Mouse (Mus musculus) c-Kit-positive CD71-positive TER-119-negative erythroid progenitor cells, embryonic 14.5 days (primary cell): ENCODE results near the gene Tbx15.

Experiments used
- DNase-seq: peaks from one replicate; pipeline ENCODE4 v3.0.0-alpha.2; 2013; ENCODE audit warnings: low read depth

The Tbx15 gene

DNA sequence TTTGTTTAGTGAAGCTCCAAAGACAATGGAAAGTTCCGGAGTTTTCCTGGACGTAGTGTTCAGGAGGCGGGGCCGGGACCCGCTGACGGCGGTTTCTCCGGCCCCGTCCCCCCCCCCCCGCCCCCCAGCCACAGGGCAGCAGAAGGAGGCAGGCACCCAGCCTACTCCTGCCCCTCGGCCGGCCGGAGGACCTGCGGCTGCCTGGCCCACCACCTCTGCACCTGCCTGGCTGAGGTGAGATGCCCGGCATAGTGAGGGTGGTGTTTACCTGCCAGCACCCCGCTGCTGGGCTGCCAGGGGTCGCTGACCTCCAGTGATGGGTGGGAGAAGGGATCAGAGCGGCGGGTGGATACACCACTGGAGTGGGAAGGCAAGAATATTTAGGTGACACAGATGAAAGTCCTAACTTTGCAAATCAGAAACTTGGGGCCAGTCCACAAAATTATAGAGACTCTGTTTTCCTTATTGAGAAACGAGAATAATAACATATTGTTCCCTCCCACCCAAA lies at the start of gene Tbx15:
Gene Tbx15 (plus strand): TSS at position 169 of the 508 bp plus-strand sequence.
- no peak for DNase-seq

DNA sequence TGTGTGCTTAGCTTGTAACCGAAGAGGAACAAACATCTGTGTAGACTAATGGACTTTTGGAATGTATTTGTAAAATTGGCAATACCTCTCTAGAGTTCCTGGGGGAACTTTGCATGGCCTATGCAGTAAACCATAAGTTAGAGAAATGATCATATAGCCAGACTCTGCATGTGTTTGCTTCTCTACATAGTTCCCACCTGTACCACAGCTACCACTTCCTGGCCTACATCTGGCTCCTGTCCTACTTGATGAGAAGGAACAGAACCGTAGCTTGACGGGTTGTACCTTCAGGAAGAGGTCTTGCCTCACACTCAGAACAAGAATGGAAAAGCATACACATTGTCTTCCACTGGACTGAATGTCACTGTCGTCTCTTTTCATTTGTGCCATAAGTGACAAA lies 46.6 kb upstream of the Tbx15 start:
- no peak for DNase-seq

DNA sequence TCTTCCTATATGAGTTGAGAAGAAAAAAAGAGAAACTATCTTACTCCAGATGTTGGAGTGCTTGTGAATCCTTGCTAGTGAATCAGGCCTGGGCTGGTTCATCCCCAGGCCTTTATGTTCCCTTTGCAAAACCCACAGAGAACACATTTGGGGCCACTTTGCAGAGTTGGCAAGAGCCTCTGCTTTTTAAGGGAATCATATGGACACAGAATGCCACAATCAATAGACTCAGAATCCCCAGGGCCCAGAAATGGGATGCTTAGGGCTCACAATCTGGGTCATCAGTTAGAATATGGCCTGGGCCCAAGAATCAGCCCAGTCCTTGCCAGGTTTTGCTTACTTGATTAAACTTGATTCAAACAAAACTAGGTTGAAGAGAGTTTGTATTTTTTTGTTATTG lies 36.9 kb upstream of the Tbx15 start:
- DNase-seq: no peak

DNA sequence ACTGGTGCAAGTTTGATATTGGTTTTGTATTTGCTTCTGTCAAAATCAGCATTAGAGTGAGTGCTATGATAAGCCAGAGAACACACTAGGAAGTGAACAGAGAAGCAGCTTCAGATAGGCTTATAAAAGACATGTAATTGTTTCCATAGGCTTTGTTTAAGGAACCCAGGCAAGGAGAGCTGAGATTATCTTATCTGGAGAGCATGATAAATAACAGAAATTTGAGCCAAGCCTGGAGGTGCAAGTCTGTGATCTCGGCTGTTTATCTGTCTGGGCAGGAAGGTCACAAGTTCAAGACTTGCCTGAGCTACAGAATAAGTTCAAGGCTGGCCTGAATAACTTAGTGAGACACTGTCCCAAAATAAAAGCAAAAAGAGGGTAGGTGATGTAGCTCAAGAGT lies 31.8 kb upstream of the Tbx15 start:
- DNase-seq: no peak

DNA sequence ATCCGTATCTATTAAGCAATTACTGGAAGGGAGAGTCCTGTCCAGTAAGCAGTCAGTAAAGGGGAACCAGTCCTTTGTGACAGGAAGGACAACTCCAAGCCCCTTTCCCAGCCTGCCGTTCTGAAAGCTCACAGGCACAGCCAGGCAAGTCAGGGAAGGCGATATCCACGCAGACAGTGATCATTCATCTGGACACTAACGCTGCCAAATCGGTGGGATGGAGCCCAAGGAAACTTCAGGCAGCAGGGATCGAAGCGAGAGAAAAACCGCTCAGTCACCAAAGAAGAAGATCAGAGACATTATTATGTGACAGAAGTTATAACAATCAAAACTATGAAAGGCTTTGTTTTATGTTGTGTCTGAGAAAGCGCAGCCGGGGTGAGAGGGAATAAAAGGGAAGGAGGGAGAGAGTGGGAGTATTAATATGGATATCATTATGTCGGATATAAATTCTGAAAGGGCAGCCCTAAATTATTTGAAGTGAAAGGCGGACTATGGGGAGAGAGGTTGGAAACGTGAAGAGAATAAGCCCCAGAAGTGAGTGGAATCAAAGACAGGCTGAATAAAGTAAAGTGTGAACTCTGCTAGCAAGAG lies 29.0 kb upstream of the Tbx15 start:
- no peak for DNase-seq

DNA sequence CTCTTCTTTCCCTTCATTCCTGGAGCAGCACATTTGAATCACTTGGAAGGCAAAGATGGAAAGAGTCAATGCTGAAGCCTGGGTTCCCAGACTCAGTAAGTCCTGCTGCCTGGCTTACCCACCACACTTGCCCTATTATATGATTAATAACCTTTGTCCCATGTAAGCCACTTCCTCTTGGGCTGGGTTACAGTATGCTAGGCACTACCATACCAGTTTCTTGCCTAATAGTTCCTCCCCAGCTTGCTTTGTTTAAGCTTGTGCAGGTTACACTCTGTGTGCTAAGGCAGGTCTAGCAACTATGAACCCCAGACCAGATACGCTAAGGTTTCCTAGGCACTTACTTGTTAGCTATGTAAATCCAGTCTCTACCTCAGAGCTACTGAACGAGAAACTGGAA lies 12.4 kb upstream of the Tbx15 start:
- no peak for DNase-seq

DNA sequence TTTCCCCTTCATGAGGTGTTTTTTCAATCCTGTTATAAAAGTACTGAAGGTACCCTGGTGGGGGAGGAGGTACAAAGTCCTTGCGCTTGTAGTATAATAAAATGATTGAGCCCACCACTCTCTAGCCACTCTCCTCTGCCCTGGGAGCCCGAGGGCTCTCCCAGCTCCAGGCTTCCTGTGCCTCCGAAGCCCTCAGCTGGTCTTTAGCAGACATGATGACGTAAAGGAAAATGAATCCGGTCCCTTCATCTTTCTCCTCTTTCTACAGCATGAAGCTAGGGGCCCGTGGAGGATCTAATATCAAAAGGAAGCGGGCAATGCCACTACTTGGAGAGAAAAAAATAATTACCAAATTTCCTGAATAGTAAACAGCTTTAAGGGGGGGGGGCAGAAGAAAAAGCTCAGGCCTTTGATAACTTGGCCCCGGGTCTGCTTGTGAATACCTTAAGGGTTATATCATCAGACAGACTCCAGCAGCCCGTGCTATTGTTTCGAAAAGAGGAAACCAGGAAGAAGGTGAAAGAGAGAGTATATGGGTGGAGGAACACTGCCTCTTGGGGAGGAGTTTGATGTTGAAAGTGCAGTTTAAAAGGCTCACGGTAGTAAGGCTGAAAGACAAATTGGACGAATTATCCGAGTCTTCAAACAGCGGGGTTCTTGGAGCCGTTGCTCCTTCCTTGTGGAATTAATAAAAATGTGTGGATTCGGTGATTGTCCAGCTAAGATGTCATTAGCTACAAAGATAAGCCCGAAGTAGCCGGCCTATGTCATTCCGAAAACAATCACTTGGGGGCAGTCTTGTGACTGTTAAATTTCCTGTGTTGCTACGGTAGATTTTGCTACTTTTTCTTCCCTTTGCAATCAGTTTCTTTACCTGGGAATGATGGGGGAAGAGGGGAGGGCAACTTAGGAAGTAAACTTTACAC lies 6.5 kb upstream of the Tbx15 start:
- peak; percentile 30 for DNase-seq

DNA sequence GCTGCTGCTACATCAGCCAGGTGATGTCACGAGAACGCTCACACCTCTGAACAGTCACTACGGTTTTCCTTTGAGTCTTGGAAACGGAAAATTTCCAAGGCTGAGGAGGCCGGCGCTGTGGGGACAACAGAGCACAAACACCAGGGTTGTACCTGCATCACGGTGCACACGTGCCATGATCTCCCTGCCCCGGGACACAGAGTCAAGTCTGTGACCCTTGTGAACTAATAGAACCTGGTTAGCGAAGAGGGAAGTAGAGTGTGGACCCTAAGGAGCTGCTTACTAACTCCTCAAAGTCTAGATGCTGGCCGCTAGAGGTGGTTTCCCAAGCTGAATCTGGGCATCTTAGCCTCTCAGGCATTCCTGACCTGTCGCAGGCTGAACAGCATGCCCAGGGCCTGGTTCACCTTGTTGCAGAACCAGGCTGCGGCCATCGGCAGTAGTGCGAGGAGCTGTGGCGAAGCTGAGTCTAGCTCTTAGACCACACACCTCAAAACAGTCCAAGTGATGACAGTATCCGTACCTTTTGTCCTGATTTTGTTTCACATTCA lies 5.8 kb upstream of the Tbx15 start:
- no peak for DNase-seq

DNA sequence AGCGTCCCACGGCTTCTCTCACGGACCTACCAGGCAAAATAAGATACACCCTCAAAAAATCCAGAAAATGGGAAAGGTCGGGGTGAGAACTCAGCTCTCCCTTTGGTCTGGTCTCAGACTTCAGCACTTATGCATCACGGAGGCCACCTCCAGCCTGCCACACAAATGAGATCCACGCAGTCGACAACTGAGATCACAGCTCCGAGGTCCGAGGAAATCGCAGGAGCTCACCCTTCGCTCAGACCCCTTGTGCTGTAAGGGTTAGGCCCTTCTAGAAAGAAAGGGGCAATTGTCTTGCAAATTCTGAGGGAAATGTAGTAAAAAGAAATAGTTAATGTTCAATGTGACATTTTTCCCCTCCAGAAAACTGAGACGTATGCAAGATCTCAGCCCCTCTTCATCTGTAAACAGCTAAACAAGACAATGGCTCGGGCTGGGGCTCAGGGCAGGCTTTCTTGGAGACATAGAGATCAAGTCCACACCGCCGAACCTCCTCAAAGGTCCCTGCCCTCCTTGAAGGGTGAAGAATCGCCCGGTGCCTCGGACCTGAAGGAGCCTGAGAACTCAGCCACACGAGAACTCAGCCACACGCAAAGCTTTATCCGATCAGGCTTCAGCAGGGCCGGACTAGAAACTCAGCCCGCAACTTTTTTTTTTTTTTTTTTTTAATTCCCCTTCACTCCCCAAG lies 4.9 kb upstream of the Tbx15 start:
- DNase-seq: no peak

DNA sequence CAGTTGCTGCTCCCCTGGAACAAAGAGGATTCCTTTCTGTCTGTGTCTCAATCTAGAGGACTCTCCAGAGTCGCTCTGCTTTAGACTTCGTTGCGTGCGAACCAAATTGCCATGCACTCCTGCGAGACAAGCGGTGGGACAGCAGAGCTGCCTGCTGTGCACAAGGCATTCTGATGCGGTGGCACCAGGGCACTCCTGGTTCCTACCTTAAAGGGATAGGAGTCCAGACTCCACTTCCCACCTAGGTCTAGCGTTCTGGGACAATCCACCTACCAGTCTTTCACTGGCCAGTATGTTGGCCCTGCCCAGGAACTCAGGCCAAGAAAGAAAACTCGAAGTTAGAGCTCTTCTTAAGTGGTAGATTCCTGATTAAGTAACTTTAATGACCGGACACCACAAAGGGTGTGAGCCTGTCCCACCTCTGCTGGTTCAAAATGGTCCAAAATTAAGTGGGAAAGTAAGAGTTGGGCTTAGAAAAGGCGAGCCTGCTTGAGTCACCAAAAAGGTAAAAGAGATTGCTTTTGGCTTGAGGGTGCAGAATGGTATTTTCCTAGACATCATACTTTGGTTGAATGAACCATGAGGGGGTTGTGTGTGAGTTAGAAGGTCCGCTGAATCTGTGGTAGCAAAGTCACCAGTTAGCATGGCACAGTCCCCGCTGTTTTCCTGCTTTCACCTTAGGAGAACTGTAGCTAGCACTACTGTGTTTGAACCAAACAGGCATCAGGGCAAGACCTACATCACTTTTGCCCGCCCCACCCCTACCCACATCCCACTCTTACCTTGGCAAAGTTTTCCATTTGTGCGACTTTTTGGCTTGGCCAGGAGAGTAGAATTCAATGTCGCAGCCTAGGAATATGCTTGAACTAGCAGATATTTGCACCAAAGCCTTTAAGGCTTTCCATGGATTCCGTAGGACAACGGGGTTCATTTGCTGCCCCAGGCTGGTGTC lies 4.1 kb upstream of the Tbx15 start:
- no peak for DNase-seq

DNA sequence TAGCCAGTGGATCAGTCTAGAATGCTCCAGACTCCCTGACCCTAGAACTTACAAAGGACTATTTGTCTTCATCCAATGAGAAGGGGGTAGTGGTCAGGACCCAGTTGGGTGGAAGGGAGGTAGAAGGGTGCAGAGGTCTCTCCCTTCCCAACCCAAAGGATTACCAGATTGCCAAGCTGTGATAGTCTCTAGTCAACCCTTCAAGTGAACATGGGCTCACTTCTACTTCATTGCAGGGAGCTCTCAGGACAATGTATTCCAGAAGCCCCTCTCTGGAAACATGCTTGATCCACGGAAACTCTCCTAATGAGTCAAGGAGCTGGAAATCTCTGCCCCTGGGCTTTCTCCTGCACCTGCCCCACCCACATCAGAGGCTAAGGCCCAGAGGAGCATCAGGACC lies 1.5 kb upstream of the Tbx15 start:
- no peak for DNase-seq

DNA sequence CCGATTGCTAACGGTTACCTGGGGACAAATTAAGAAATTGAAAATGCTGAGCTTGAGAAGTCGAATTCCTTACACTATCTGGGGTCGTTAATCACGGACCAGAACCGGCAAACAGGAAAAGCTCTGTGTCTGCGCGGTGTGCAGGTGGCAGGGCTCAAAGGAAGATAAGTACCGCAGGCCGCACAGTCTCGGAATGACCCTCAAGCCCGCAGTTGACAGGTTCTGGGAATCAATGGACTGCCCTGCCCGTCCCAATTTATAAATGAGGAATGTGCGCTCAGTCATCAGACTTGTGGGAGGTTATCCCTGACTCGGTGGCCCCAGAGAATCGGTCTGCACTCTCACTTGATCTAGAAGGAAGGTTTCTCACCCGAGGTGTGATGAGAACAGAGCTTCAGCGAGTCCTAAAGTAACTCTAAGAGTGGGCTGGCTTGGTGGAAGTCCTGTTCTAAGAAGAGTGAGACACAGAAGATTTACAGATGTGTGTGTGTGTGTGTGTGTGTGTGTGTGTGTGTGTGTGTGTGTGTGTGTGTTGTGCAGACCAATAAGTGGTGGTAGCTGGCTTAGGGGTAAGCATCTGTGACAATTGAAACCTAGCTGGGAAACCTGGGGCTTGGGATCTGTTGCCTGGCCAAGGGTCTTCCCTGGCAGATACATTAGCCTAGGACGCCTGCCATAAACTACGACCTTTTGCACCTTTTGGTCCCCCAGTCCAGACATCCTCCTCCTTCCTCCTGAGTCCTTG lies 708 bp upstream of the Tbx15 start:
- DNase-seq: no peak

DNA sequence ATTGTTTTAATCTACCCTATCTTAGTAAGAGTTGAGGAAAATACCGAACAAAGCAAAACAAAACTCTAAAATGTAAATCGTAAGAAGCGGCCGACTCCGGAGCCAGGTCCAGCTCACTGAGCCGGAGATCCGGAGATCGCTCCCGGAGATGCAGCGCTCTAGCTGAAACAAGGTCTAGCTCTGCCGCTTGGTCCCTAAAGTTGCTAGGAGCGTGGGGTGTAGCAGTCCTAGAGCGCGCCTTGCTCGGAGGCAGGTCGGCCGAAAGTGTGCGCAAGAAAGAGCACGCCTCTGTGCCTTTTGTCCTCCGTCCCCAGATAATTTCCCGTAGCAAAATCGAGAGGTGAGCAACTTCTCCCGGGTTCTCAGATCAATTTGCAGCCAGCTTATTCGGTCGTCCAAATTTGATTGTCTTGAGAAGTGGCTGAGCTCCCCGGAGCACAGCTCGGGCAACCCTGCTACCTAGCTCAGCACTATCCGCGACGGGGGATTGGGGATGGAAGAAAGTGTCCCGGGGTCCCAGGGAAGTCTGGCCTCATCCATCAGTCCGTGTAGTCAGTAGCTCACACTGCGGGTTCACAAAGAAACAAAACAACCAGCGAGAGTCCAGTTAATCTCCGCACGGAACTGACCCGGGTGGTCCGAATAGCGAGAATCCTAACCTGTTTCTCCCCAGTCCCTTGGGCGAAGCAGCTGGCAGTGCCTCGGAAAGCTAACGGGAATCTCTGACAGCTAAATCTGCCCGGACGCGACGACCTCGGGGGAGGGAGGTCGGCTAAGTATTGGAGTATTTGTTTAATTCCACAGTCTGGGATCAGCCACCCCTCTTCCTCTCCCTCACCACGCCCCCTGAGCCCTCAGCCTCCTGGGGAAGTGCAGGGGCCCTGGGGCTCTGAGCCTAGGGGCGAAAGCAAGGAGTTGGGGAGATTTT lies 894 bp downstream of the Tbx15 start:
- no peak for DNase-seq

DNA sequence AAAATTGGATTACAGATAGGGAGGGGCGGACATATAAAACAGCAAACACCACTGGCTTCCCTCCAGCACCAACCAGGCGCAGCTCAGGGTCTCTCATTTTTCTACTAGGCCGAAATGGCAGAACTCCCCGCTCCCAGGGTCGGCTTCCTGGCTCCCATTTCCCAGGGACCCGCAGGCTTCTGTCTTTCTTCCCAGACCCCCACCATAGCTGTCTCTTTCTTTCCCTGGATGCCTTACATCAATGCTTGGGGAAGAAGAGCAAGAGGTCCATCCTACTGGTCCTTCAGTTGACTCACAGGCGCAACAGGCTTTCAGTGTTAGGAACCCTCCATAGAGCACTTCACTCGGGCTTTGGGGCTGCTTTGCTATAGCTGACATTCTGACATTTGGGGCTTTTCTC lies 2.3 kb downstream of the Tbx15 start:
- no peak for DNase-seq

DNA sequence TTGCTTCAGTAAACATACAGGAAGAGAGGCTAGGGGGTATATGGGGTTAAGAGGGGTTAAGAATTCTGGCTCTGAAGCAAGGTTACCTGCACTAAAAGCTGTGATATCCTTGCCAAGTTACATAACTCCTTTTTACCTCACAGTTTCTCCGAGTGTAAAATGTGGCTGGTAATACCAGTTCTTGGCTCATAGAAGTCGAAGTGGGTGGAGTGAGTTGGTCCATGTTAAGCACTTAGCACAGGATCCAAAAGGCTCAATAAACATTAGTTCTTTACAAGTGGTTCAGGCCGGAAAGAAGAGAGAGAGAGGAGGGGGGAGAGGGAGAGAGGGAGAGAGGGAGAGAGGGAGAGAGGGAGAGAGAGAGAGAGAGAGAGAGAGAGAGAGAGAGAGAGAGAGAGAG lies 5.2 kb downstream of the Tbx15 start:
- DNase-seq: no peak

DNA sequence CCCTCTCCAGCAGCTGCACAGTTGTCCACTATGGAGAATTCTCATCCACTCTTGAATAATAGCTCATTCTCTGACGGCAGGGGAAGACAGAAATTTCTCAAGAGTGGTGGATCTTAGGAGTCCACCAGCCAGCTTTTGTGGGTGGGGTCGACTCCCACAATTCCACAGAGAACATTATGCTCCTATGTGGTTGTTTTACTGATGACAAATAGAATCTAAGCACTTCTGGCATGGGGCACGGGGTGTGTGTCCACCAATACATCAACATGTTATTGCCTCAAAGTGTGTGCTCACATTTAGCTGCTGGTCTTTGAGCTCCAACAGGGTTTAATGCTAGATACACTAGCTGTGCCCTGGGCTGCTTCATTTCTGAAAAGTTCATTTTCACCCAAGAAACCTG lies 6.4 kb downstream of the Tbx15 start:
- no peak for DNase-seq

DNA sequence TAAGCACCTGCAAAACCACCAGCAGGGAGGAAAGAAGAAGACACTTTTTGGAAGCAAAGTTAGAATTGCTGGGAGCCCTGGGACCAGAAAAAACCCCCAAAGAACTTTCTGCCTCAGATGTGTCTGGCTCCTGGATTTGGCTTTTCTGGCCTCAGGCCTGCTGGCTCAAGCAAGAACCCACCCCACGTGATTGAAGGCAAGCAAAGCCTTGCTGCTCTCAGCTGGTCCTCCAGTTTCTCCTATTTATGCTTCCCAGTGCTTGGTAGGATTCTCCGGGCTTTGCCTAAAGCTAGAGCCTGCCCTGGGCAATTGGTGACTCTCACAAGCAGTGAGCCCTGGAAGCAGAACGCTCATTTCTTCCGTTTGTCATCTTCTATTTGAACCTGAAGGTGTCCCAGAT lies 7.4 kb downstream of the Tbx15 start:
- DNase-seq: no peak

DNA sequence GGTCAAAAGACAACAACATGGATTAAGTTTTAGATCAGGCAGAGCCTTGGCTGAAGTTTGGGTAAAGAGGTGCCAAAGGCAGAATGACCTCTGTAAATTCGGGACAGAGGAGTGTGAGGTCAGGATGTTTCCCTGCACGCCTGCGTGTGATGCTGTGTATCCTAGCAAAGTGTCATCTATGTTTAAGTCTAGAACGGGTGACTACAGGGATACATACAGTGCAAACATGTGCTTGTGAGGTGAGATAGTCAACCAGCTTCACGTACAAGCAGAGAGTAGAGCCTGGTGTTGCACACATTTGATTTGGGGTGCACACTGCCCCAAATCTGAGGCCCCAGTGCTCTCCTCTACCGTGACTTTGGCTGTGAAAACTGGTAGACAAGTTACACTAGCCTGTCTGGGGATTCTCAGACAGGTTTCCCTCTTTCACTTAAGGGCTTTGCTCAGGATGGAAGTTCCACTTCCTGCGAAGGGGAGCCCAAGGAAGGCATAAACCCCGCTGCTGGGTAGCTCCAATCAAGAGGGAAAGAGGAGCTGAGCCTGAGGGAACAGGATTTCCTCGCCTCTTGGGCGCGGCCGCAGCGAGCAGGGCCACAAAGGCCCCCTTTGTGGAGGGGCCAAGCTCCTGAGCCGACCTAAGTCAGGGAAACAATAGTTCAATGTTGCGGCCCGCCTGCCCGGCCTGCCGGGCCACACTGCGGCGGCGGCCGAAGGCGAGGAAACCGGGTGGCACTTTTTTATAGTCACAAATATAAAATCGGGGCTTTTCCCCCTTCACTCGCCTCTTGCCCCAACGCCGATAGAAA lies 8.0 kb downstream of the Tbx15 start:
- no peak for DNase-seq
